Mouse (Mus musculus): ENCODE data around the gene Utp4.

The Utp4 gene

GRCm38 (mm10) chr8:106937081-106937800, 43.8 kb downstream of the Utp4 start:
- DNase-seq (ENCODE audit: low spot score) = no peak

GRCm38 (mm10) chr8:106941806-106942205, 48.4 kb downstream of the Utp4 start:
- DNase-seq (ENCODE audit: low spot score) = no peak

- no peak for DNase-seq (ENCODE audit: low spot score)
These were observed 50.5 kb downstream of the Utp4 start for GRCm38 (mm10) chr8:106943874-106944418.

GRCm38 (mm10) chr8:106944756-106945155, 51.3 kb downstream of the Utp4 start:
- DNase-seq (ENCODE audit: low spot score) = no peak

- DNase-seq (ENCODE audit: low spot score) = no peak
These were observed 55.3 kb downstream of the Utp4 start for GRCm38 (mm10) chr8:106948678-106949243.

- DNase-seq (ENCODE audit: low spot score) = no peak
These were observed 58.3 kb downstream of the Utp4 start for GRCm38 (mm10) chr8:106951707-106952106.

- DNase-seq (ENCODE audit: low spot score) = no peak
These were observed 60.1 kb downstream of the Utp4 start for GRCm38 (mm10) chr8:106953571-106953970.

- DNase-seq (ENCODE audit: low spot score) = no peak
These were observed 63.6 kb downstream of the Utp4 start for GRCm38 (mm10) chr8:106957086-106957485.

GRCm38 (mm10) chr8:106958212-106958611, 64.8 kb downstream of the Utp4 start:
- no peak for DNase-seq (ENCODE audit: low spot score)

GRCm38 (mm10) chr8:106959626-106960025, 66.2 kb downstream of the Utp4 start:
- no peak for DNase-seq (ENCODE audit: low spot score)

- no peak for DNase-seq (ENCODE audit: low spot score)
These were observed 68.9 kb downstream of the Utp4 start for GRCm38 (mm10) chr8:106962322-106962721.

GRCm38 (mm10) chr8:106963365-106963764, 69.9 kb downstream of the Utp4 start:
- no peak for DNase-seq (ENCODE audit: low spot score)

- no peak for DNase-seq (ENCODE audit: low spot score)
These were observed 71.1 kb downstream of the Utp4 start for GRCm38 (mm10) chr8:106964573-106964972.

- no peak for DNase-seq (ENCODE audit: low spot score)
These were observed 76.5 kb downstream of the Utp4 start for GRCm38 (mm10) chr8:106969964-106970363.

GRCm38 (mm10) chr8:106971916-106972315, 78.5 kb downstream of the Utp4 start:
- no peak for DNase-seq (ENCODE audit: low spot score)
